Mouse (Mus musculus) stomach, postnatal 0 days (tissue): Measurements from ENCODE around the gene Ctsk. TPM values are rescaled to one million over a fixed set of nuclear protein-coding genes. Genes with fewer than 3 reads are reported as not detected.
A peak's percentile ranks its signal among the peaks of the same experiment; 100 is the strongest.

Experiments used
- ATAC-seq: fragments of 200-750 bp; cut with Nextera tagmentation; 2 replicates; pipeline ENCODE4 v1.8.0; 2017; ENCODE audit not compliant: low FRiP score, low TSS enrichment
- DNase-seq: peaks from one replicate; pipeline ENCODE4 v3.0.0-alpha.2; 2016; ENCODE audit warnings: low spot score
- H3K27ac ChIP-seq: fragments of 300-500 bp; sonication (generic); replicated peaks from 2 replicates; pipeline ENCODE4 v1.5.1; 2014; ENCODE audit warnings: mild to moderate bottlenecking, control low read depth
- H3K27me3 ChIP-seq: fragments of 300-500 bp; sonication (generic); 2 replicates; pipeline ENCODE4 v1.6.1; 2014; ENCODE audit warnings: low read length; ENCODE audit not compliant: control insufficient read depth, insufficient read depth
- H3K36me3 ChIP-seq: fragments of 300-500 bp; sonication (generic); 2 replicates; pipeline ENCODE4 v1.6.1; 2014; ENCODE audit warnings: low read length, mixed read lengths; ENCODE audit not compliant: control insufficient read depth, insufficient read depth
- H3K4me1 ChIP-seq: fragments of 300-500 bp; sonication (generic); replicated peaks from 2 replicates; pipeline ENCODE4 v1.6.1; 2014; ENCODE audit warnings: antibody characterized with exemption; ENCODE audit not compliant: control insufficient read depth, insufficient read depth
- H3K4me2 ChIP-seq: fragments of 300-500 bp; sonication (generic); replicated peaks from 2 replicates; pipeline ENCODE4 v1.6.1; 2014; ENCODE audit warnings: low read depth, mild to moderate bottlenecking, control low read depth, moderate library complexity
- H3K4me3 ChIP-seq: fragments of 300-500 bp; sonication (generic); 2 replicates; pipeline ENCODE4 v1.5.1; 2014; ENCODE audit warnings: low read depth, low read length, control low read depth
- H3K9ac ChIP-seq: fragments of 300-500 bp; sonication (generic); 2 replicates; pipeline ENCODE4 v1.6.1; 2014; ENCODE audit warnings: mild to moderate bottlenecking, low read length, control low read depth, mixed read lengths
- H3K9me3 ChIP-seq: fragments of 300-500 bp; sonication (generic); 2 replicates; pipeline ENCODE4 v1.6.1; 2016; ENCODE audit warnings: low read length; ENCODE audit not compliant: control insufficient read depth
- CTCF ChIP-seq: IDR thresholded peaks from 2 replicates; pipeline ENCODE4 v1.5.1; 2016; ENCODE audit warnings: antibody characterized with exemption, low read depth, mild to moderate bottlenecking, moderate library complexity
- EP300 ChIP-seq: optimal IDR thresholded peaks from 2 replicates; pipeline ENCODE3; 2016; ENCODE audit warnings: antibody characterized with exemption
- WGBS: fragments of 180-500 bp; shearing (Covaris S2); extraction: QIAGEN DNeasy Blood & Tissue Kit; methylation state at CpG from one replicate; pipeline ENCODE4 v1.1.7; 2014; 5-methylcytosine and 5-hydroxymethylcytosine counted together
- polyA plus RNA-seq: library from polyadenylated mRNA; unstranded; fragments of >200 nt; fragmentation: Nextera tagmentation; extraction: Ambion mirVana; gene quantifications from 2 replicates; pipeline ENCODE4 v1.2.1, GENCODE M21; 2015

Gene Ctsk
- polyA plus RNA-seq, 1 experiment from 2014 or later: 16.3 TPM

- DNase-seq (peak; percentile 77), ATAC-seq (peak; percentile 58)
- no peak overlapping the region for H3K27ac ChIP-seq
- H3K4me3 ChIP-seq: no peak overlapping the region
- TF ChIP-seq CTCF: peak; percentile 94
- no peak for TF ChIP-seq EP300
- 16% methylated on average over 10 of the region's 10 CpGs for WGBS
- no peak overlapping the region for H3K4me2 ChIP-seq
- no peaks in the 10 kb centered on the region for H3K27me3 ChIP-seq
- H3K9ac ChIP-seq: no peak overlapping the region
- no peaks in the 10 kb centered on the region for H3K4me1 ChIP-seq
- no peaks in the 10 kb centered on the region for H3K9me3 ChIP-seq
- H3K36me3 ChIP-seq: no peaks in the 10 kb centered on the region
Measured at GRCm38 (mm10) chr3:95517493-95517898, 18.4 kb downstream of the Ctsk start.

- H3K4me1 ChIP-seq: no peaks in the 10 kb centered on the region
- H3K27ac ChIP-seq: no peak overlapping the region
- ATAC-seq (no peak), DNase-seq (no peak)
- H3K9ac ChIP-seq: no peak overlapping the region
- H3K9me3 ChIP-seq: no peaks in the 10 kb centered on the region
- H3K4me3 ChIP-seq: no peak overlapping the region
- no peaks in the 10 kb centered on the region for H3K27me3 ChIP-seq
- TF ChIP-seq CTCF (no peak), EP300 (no peak)
- H3K4me2 ChIP-seq: no peak overlapping the region
- no peaks in the 10 kb centered on the region for H3K36me3 ChIP-seq
- 77% methylated on average over 7 of the region's 7 CpGs for WGBS
Measured at GRCm38 (mm10) chr3:95518891-95519290, 19.8 kb downstream of the Ctsk start.

- Histone ChIP-seq H3K4me2 (no peak overlapping the region), H3K9ac (no peak overlapping the region), H3K27me3 (no peaks in the 10 kb centered on the region), H3K27ac (no peak overlapping the region), H3K4me1 (no peaks in the 10 kb centered on the region), H3K4me3 (no peak overlapping the region), H3K9me3 (no peaks in the 10 kb centered on the region), H3K36me3 (no peaks in the 10 kb centered on the region)
- TF ChIP-seq CTCF (no peak), EP300 (no peak)
- DNase-seq: no peak
- WGBS: 73% methylated on average over 2 of the region's 2 CpGs
- ATAC-seq: no peak
Measured at GRCm38 (mm10) chr3:95519315-95519714, 20.3 kb downstream of the Ctsk start.

GRCm38 (mm10) chr3:95520100-95520499 is 21.0 kb downstream of the Ctsk start:
- Histone ChIP-seq H3K9ac (no peak overlapping the region), H3K27ac (no peak overlapping the region), H3K36me3 (no peaks in the 10 kb centered on the region), H3K4me3 (no peak overlapping the region), H3K4me1 (no peaks in the 10 kb centered on the region), H3K4me2 (no peak overlapping the region), H3K9me3 (no peaks in the 10 kb centered on the region), H3K27me3 (no peaks in the 10 kb centered on the region)
- ATAC-seq (no peak), DNase-seq (no peak)
- 76% methylated on average over 3 of the region's 3 CpGs for WGBS
- TF ChIP-seq CTCF (no peak), EP300 (no peak)

GRCm38 (mm10) chr3:95521168-95521567 is 22.1 kb downstream of the Ctsk start:
- H3K27me3 ChIP-seq: no peaks in the 10 kb centered on the region
- no peak for ATAC-seq
- 78% methylated on average over 10 of the region's 10 CpGs for WGBS
- H3K27ac ChIP-seq: no peak overlapping the region
- H3K9ac ChIP-seq: no peak overlapping the region
- no peak overlapping the region for H3K4me3 ChIP-seq
- no peak overlapping the region for H3K4me2 ChIP-seq
- no peak for TF ChIP-seq CTCF
- no peak for TF ChIP-seq EP300
- DNase-seq: no peak
- H3K36me3 ChIP-seq: no peaks in the 10 kb centered on the region
- H3K9me3 ChIP-seq: no peaks in the 10 kb centered on the region
- H3K4me1 ChIP-seq: no peaks in the 10 kb centered on the region

GRCm38 (mm10) chr3:95523662-95524061 is 24.6 kb downstream of the Ctsk start:
- WGBS: 55% methylated on average over 3 of the region's 3 CpGs
- no peak for TF ChIP-seq EP300
- no peak for TF ChIP-seq CTCF
- H3K27ac ChIP-seq: no peak overlapping the region

More at GRCm38 (mm10) chr3:95523662-95524061, 24.6 kb downstream of the Ctsk start:
- DNase-seq (no peak), ATAC-seq (peak; percentile 28; the same call in 1 of the 2 replicates)
- no peaks in the 10 kb centered on the region for H3K36me3 ChIP-seq
- H3K4me3 ChIP-seq: no peak overlapping the region
- H3K4me1 ChIP-seq: no peaks in the 10 kb centered on the region
- no peak overlapping the region for H3K9ac ChIP-seq
- H3K27me3 ChIP-seq: no peaks in the 10 kb centered on the region
- no peaks in the 10 kb centered on the region for H3K9me3 ChIP-seq
- no peak overlapping the region for H3K4me2 ChIP-seq
